Mouse (Mus musculus): ENCODE results near the gene St3gal2.
"Not testable (repeated sequence)": the region's sequence is repeated elsewhere in the genome, so short reads cannot be mapped to it uniquely, and the experiment has no call there.

St3gal2 gene

GRCm38 (mm10) chr8:110969910-110970770 lies 50.4 kb downstream of the St3gal2 start:
- in situ Hi-C loops (cut with MboI; ENCODE audit: low pct_unique_long_range_greater_than_20kb in 1 of 2, low sequenced_read_pairs in 2 of 2, unreplicated experiment in 1 of 2) = no loop called here

DNA sequence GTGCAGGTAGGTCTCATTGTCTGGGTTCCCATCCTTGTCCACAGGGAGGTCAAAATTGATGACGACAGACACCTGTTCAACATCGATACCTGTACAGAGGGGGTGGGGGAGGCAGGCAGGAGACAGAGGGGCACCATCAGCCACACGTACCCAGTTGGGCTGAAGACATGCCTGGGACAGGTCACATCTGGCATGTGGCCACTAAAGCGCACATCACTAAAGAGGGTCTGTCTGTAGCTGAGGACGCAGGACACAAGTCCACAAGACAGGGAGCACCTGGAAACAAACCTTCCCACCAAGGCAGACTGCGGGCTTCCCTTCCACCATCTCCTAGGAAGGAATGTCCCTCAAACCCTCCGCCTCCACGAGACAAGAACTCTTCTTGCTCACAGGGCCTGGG lies 56.8 kb downstream of the St3gal2 start:
- in situ Hi-C loops (cut with MboI; ENCODE audit: low pct_unique_long_range_greater_than_20kb in 1 of 2, low sequenced_read_pairs in 2 of 2, unreplicated experiment in 1 of 2) = not testable (repeated sequence)

DNA sequence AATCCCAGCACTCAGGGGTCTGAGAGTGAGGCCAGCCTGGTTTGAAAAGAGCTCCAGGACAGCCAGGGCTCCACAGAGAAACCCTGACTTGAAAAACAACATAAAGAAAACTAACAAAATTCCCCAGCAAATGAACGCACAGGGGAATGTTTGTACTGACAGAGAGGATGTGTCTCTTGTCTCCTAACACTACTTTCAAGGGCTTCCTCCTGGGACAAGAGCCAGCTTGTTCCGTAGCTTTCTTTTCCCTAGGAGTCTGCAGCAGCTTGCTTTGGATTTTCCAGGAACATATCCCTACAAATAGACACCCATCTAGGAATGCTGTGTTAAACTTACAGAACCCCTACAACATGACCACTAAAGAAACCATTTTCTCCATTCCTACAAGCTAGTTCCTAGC lies 58.3 kb downstream of the St3gal2 start:
- in situ Hi-C loops (cut with MboI; ENCODE audit: low pct_unique_long_range_greater_than_20kb in 1 of 2, low sequenced_read_pairs in 2 of 2, unreplicated experiment in 1 of 2) = not testable (repeated sequence)

- in situ Hi-C loops (cut with MboI; ENCODE audit: low pct_unique_long_range_greater_than_20kb in 1 of 2, low sequenced_read_pairs in 2 of 2, unreplicated experiment in 1 of 2) = loop anchor here (10.0 kb wide), 2 partner anchors 63 to 147 kb away; no protein-coding TSS in a partner anchor
Measured at GRCm38 (mm10) chr8:110981304-110981703, 61.6 kb downstream of the St3gal2 start.

GRCm38 (mm10) chr8:110987805-110988744 lies 68.4 kb downstream of the St3gal2 start:
- in situ Hi-C loops (cut with MboI; ENCODE audit: low pct_unique_long_range_greater_than_20kb in 1 of 2, low sequenced_read_pairs in 2 of 2, unreplicated experiment in 1 of 2) = loop anchor here (5.0 to 10.0 kb wide), 3 partner anchors 57 to 153 kb away; no protein-coding TSS in a partner anchor

DNA sequence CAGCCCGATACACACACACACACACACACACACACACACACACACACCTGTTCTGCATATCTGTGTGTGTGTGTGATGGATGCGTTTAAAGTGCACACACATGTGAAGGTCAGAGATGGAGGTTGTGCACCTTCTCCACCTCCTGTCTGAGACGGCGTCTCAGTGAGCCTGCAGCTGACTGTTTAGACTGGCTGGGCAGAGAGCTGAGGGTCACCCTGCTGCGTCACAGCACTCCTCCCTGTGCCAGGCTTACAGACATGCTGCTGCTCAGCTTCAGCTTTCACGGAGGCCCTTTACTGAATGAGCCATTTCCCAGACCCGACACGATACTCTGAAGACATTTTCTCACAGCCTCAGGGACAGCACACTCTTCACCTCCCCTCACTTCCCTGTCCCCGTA lies 70.3 kb downstream of the St3gal2 start:
- in situ Hi-C loops (cut with MboI; ENCODE audit: low pct_unique_long_range_greater_than_20kb in 1 of 2, low sequenced_read_pairs in 2 of 2, unreplicated experiment in 1 of 2) = no loop called here

- in situ Hi-C loops (cut with MboI; ENCODE audit: low pct_unique_long_range_greater_than_20kb in 1 of 2, low sequenced_read_pairs in 2 of 2, unreplicated experiment in 1 of 2) = no loop called here
Measured at GRCm38 (mm10) chr8:110996641-110997430, 77.1 kb downstream of the St3gal2 start.

- in situ Hi-C loops (cut with MboI; ENCODE audit: low pct_unique_long_range_greater_than_20kb in 1 of 2, low sequenced_read_pairs in 2 of 2, unreplicated experiment in 1 of 2) = no loop called here
Measured at GRCm38 (mm10) chr8:110997547-110998531, 78.1 kb downstream of the St3gal2 start, which contains the start of gene Ddx19a. Gene Ddx19a (minus strand): TSS chr8:110997800.

- in situ Hi-C loops (cut with MboI; ENCODE audit: low pct_unique_long_range_greater_than_20kb in 1 of 2, low sequenced_read_pairs in 2 of 2, unreplicated experiment in 1 of 2) = not testable (repeated sequence)
Measured at GRCm38 (mm10) chr8:111010230-111010991, 90.7 kb downstream of the St3gal2 start.

Data from mouse embryonic stem cell (cell line).